Mouse (Mus musculus): ENCODE data around the gene Fndc3b.

The Fndc3b gene

GRCm38 (mm10) chr3:27670416-27670815 lies 40.7 kb downstream of the Fndc3b start:
- DNase-seq (ENCODE audit: low spot score): no peak

GRCm38 (mm10) chr3:27667280-27667679 lies 43.8 kb downstream of the Fndc3b start:
- no peak for DNase-seq (ENCODE audit: low spot score)

- DNase-seq (ENCODE audit: low spot score): no peak
These were observed 45.8 kb downstream of the Fndc3b start for GRCm38 (mm10) chr3:27665338-27665737.

- DNase-seq (ENCODE audit: low spot score): no peak
These were observed 47.9 kb downstream of the Fndc3b start for GRCm38 (mm10) chr3:27663221-27663620.

DNA sequence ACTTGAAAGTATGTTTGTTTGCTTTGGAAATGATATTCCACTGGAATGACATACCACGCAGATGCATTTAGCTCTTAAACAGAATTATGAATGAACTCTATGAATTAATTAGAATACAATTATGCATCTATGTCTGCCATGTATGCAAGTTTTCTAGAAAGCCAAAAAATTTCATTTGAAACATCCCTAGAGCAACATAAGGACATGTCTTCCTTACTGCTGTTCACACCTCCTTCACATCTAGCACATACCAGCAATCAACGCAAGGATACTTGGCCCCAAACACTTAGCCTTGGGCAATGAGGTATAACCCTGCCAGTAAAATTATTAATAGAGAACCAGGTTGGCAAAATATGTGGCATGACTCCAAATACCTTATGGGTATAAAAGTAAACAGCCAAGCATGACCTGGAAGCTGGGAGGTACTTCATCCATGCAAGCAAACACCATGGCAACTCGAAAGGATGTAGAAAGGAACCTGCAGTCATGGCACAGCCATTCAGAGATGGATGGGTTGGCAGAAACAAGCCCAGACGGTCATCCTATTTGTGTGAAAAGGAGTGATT lies 52.8 kb downstream of the Fndc3b start:
- DNase-seq (ENCODE audit: low spot score): no peak

DNA sequence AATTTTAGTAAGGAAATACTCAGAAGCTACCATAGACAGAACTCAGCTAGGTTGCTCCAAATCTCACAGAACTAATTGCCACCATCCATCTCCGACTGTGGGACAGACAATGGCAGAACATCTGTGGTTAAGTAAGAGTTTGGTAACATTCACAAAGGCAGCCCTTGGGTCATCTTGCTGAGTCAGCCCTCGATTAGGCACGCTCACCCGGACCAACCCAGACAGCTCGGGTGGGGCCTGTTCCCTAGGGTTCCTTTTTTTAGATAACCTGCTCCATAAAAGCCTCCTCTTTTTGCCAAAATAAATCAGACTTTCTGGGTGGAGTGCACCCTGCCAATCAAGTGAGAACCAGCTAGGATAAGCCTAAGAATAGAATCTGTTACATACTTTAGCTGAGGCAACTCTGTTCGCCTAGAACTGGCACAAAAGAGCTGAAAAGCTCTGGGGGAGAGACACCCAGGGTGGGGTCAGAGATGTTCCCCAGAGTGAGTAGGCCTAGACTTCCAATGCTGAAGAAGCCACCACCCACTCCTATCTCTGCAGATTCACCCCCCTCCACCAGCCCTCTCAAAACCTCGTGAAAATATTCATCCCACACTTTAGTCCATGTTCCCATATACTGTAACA lies 54.2 kb downstream of the Fndc3b start:
- DNase-seq (ENCODE audit: low spot score): no peak

DNA sequence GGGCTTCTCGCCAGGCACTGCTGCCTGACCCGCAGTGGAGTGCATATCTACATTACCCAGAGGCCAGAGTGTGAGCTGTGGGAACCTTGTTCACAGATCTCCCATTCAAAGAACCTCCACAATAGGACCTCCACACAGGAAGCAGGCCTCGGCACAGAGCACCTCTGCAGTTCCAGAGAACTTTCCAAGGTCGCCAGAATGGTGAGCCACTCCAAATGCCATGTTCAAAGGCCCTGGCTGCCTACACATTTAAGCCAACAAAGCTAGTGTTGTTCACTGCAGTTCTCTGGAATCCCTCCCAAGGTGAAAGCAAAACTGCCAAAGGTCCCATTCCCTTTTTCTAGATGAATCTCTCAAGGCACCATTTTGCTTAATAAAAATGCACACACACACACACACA lies 55.4 kb downstream of the Fndc3b start:
- DNase-seq (ENCODE audit: low spot score): no peak

DNA sequence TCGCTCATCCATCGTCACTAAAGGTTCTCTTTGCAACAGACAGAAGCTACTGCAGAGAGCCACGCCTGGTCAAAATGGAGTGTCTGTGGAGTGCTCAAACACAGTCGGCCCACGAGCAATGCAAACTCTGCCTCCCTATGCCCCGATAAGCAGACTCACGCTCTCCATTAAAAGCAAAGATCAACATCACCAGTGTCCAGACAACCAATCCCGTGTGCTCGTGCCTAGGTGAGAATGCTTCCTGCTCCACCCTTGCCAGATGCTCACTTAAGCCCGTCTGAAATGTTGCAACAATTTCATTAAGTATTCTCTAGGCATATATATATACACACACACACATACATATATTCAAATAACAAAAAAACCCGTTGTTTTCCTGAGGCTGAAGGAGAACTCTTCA lies 56.1 kb downstream of the Fndc3b start:
- no peak for DNase-seq (ENCODE audit: low spot score)

- DNase-seq (ENCODE audit: low spot score): no peak
These were observed 58.6 kb downstream of the Fndc3b start for GRCm38 (mm10) chr3:27652451-27653011.

DNA sequence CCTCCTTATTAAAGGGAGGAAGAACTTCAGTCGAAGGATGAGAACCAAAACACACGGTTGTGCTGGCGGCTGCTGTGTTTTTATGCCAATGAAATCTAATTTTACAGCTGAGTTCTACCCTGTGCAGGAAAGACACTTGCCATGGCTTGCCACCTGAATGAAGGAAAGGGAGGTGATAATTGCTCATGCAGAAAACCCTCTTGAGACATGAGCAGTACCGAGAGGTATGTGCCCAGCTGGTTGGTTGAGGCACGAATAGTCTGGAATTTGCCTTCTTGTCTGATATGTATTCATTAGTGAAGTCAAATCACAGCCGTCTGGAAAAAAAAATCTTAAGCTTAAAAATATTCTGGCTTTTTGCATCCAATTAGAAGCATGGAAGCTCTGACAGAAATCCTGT lies 59.4 kb downstream of the Fndc3b start:
- no peak for DNase-seq (ENCODE audit: low spot score)

DNA sequence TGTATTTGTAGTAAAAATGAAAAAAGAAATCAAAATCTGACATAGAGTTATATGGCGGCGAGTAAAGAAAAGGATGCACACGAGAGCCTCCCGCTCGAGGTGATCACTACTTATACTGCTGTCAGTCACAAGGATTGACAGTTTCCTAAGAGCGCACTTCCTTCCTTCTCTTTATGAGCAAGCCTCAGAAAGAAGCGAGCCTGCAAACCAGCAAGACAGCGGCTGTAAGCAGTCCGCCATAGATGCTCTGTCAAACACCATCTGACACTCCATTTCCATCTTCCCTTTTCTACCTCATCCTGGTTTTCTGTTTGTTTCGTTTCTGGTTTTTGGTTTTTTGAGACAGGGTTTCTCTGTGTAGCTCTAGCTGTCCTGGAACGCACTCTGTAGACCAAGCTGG lies 61.0 kb downstream of the Fndc3b start:
- no peak for DNase-seq (ENCODE audit: low spot score)

GRCm38 (mm10) chr3:27649316-27649715 lies 61.8 kb downstream of the Fndc3b start:
- no peak for DNase-seq (ENCODE audit: low spot score)

GRCm38 (mm10) chr3:27642381-27642780 lies 68.7 kb downstream of the Fndc3b start:
- no peak for DNase-seq (ENCODE audit: low spot score)

DNA sequence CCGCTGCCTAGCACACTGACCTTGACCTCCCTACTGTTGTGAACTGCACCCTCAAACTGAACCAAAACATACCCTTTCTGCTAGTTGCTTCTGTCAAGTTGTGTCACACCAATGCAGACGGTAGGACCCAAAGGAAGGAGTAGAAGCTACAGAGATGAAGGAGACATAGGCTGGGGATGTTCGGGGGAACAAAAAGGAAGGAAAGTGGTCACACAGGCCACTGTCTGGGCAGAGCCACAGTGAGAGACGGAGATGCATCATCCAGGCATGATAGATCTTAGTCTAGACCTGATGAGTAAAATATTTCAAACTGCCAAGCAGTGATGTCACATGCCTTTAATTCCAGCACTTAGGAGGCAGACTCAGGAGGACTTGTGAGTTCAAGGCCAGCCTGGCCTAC lies 71.4 kb downstream of the Fndc3b start:
- no peak for DNase-seq (ENCODE audit: low spot score)

- no peak for DNase-seq (ENCODE audit: low spot score)
These were observed 74.0 kb downstream of the Fndc3b start for GRCm38 (mm10) chr3:27637046-27637661.

DNA sequence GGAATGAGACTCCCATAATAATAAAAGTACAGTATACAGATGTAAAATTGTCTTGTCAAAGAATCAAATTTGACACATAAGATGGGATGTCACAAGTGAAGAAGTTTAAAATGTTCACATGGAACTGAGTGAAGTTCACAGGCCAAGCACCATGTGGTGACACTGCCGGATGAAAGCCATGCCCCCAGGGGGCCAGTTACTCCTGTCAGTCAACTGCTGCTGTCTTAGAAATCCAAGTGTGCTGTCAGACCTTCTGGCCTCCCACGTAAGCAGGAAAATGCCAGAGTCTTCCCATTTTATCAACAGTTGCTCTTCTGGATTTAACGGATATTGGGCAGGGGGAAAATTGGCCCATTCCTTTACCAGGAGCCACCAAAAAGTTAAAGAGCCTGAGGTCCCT lies 75.3 kb downstream of the Fndc3b start:
- DNase-seq (ENCODE audit: low spot score): no peak

- no peak for DNase-seq (ENCODE audit: low spot score)
These were observed 78.2 kb downstream of the Fndc3b start for GRCm38 (mm10) chr3:27632880-27633279.

GRCm38 (mm10) chr3:27631112-27631511 lies 80.0 kb downstream of the Fndc3b start:
- no peak for DNase-seq (ENCODE audit: low spot score)

DNA sequence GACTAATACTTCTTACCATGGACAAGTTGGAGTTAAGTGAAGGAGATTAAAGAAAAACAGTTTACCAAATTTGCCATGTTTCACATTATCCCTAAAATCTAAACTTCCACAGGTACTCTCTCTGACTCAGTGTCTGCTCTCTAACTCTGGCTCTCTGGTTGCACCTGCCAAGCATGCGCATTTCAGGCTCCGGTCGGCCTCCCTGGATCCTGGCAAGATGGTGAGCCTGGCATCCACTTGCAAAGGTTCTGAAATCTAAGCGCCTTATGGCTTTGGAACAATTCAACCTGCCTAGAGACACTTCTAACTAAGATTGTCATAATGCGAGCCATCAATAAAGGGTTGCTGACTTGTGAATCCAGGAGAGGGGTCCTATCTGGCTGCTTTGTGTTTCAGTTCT lies 81.4 kb downstream of the Fndc3b start:
- DNase-seq (ENCODE audit: low spot score): no peak

DNA sequence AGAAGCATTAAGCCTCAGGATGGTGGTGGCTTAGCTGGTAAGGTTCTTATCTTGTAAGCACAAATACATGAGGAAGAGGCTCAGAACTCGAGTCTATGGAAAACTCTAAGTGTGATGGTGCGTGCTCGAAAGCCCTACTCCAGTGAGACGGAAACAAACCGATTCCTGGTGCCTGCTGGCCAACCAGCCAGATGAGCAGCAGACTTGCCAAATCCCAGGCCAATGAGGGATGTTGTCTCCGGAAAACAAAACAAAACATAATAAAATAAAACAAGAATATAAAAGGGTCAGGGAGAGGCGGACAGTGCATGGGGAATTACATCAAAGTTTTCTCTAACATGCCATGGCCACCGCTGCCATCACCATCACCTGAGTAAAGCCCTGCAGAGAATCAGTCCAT lies 84.8 kb downstream of the Fndc3b start:
- DNase-seq (ENCODE audit: low spot score): no peak

- DNase-seq (ENCODE audit: low spot score): no peak
These were observed 85.5 kb downstream of the Fndc3b start for GRCm38 (mm10) chr3:27625592-27625985.

DNA sequence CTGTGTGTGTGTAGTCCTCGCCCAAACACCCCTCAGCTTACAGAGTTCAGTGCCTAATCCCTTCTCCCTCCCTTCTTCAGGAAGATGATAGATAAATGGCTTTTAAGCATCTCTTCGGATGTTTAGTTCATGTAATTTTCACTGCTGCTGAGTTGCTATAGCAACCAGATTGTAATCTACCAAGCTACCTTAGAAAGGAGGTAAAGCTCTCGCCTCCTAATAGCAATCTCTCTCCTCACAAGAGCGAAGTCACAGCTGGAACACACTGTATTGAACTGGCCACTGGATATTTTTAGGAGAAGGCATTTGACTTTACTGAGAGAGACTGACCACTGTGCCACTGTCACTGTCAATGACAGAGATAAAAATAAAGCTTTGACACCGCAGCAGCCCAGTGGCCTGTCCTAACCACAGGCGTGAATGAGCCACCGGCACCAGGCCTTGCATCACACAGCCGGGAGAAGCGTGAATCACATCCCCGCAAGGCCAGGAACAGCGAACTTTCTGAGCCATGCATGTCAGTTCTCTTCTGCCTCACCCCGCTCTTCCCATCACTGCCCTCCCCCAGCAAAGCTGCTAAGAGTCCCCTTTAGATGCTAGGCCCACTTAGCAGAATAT lies 86.0 kb downstream of the Fndc3b start:
- DNase-seq (ENCODE audit: low spot score): no peak

DNA sequence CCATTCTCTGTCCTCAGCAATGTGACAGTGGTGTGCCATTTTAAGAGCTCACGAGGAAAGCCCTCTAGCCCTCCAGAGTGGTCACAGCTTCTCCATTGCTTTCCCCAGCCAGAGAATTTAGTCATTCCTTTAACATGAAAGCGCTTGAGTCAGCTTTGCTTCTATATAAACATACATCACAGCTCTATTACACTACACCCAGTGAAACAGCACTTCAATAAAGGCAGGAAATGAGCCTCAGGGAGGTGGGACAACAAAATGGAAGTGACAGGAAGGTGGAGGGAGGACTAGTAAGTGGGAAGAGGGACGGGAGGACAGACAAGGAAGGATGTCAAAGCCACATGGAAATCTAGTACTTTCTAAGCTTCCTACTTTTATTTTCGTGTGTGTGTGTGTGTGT lies 88.7 kb downstream of the Fndc3b start:
- no peak for DNase-seq (ENCODE audit: low spot score)
